Mouse (Mus musculus): ENCODE measurements around the gene Dock9.

DNA sequence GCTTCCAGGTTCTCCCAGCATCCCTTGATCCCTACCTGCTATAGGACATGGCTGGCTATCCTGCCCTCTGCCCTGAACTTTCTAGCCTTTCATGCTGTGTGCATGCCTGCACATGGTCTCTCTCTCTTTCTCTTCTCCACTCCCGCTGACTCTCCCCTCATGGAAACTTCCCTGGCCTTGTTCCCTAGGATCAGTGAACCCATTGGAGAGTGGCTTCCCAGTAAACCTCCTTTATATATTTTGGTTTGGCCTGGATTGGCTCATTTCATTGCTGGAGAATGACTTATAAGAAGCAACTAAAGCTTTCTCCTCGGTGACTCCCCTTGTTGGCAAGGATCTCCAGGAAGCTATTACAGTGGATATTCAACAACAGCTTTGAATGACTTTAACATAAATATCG, 8.7 kb upstream of the Dock9 start:
- TF ChIP-seq CTCF (IDR thresholded peaks at IDR 0.05) (no peak), POLR2A (IDR thresholded peaks at IDR 0.05; ENCODE audit: insufficient read depth, low read depth, low read length) (no peak)
